Comparison of ENCODE assay signal across 8 mouse cellular contexts in the genomic region with DNA sequence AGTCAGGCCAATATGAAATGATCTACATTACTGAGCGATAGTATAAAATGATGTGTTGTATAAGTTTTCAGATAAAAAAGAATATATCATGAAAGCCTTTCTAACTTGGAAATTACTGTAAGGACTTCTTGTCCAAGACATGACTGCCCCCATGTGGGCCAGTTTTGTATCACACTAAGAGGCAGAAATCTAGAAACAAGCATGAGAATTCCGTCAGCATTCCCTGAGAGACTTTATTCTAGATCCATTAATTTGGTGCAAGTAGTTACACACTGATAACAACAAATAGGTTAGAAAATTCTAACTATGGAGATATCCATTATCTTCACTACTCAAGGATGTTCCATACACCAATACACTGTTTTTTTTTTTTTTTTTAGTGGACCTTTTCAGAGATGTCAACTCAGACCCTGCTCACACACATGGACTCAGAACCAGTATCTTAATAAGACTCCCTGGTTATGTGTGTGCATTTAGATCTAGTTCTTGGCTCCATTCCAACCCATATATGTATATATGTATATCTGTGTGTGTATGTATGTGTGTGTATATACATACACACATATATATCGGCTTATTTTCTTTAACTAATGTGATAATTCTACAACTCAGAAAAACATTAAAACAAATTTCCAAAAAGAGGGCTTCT.
DNase-seq lines count a peak whose midpoint lies in the region; ATAC-seq and TF ChIP-seq lines count a peak whose summit lies in the region.

No protein-coding gene starts in this region.

- no peaks in the 10 kb centered on the region for H3K4me1 ChIP-seq in lung, postnatal 0 days (ENCODE audit: insufficient read depth, low read depth, low read length)

- 56% methylated on average over 3 of the region's 3 CpGs for WGBS in large intestine, adult 2 months
- 45% methylated on average over 3 of the region's 3 CpGs for WGBS in lung, postnatal 0 days

- no peak overlapping the region for H3K9ac ChIP-seq in lung, postnatal 0 days (replicated peaks; ENCODE audit: low read depth)

- no peak overlapping the region for H3K27ac ChIP-seq in lung, postnatal 0 days (ENCODE audit: low read length)

- peak; percentile 28 for DNase-seq in cerebellum, adult 11 months
- DNase-seq in cerebellum, adult 9-11 months, result no peak
- peak; percentile 1 for DNase-seq in MEL-GATA-1-ER (ENCODE audit: extremely low read depth, low read depth)
- peak; percentile 86 to 89 for DNase-seq in cerebellum, postnatal 10 days
- peak; percentile 43 to 80 for DNase-seq in frontal cortex, postnatal 14 days (ENCODE audit: low spot score in 2 of 2)
- peak; percentile 22 for DNase-seq in large intestine, adult 2 months (ENCODE audit: low read depth, low spot score)
- DNase-seq in lung, postnatal 0 days (ENCODE audit: low spot score), result peak; percentile 68
- peak; percentile 73 for DNase-seq in right cerebral cortex, adult 18-20 months

- TF ChIP-seq CTCF in lung, postnatal 0 days (IDR thresholded peaks at IDR 0.05), result peak; percentile 79

- ATAC-seq in lung, postnatal 0 days, result no peak

- no peak overlapping the region for H3K4me2 ChIP-seq in lung, postnatal 0 days (replicated peaks; ENCODE audit: low read depth, low read length)

- no peaks in the 10 kb centered on the region for H3K36me3 ChIP-seq in lung, postnatal 0 days (ENCODE audit: insufficient read depth, low read length)

- no peaks in the 10 kb centered on the region for H3K9me3 ChIP-seq in lung, postnatal 0 days (ENCODE audit: low read length)

- no peaks in the 10 kb centered on the region for H3K27me3 ChIP-seq in lung, postnatal 0 days (replicated peaks; ENCODE audit: insufficient read depth, low read length)

- no peak for TF ChIP-seq EP300 in lung, postnatal 0 days (IDR thresholded peaks at IDR 0.05)

- H3K4me3 ChIP-seq in lung, postnatal 0 days (ENCODE audit: low read depth, low read length), result no peak overlapping the region
